Mouse (Mus musculus) stomach, embryonic 14.5 days (tissue): Measurements from ENCODE around the gene Uba52. TPM values are rescaled to one million over a fixed set of nuclear protein-coding genes. Genes with fewer than 3 reads are reported as not detected.

ENCODE experiments used
- ATAC-seq: fragments of 200-750 bp; cut with Nextera tagmentation; 2 replicates; pipeline ENCODE4 v1.8.0; 2017; ENCODE audit warnings: low read depth, moderate TSS enrichment; ENCODE audit not compliant: insufficient number of reproducible peaks, insufficient read depth, low FRiP score
- H3K27ac ChIP-seq: fragments of 300-500 bp; sonication (generic); 2 replicates; pipeline ENCODE4 v1.5.1; 2014; ENCODE audit warnings: mild to moderate bottlenecking, low read length, moderate library complexity, mixed read lengths
- H3K27me3 ChIP-seq: fragments of 300-500 bp; sonication (generic); 2 replicates; pipeline ENCODE4 v1.6.1; 2014; ENCODE audit warnings: low read length, control low read depth, mixed read lengths; ENCODE audit not compliant: control insufficient read depth, insufficient read depth
- H3K36me3 ChIP-seq: fragments of 300-500 bp; sonication (generic); 2 replicates; pipeline ENCODE4 v1.6.1; 2014; ENCODE audit warnings: mild to moderate bottlenecking, control low read depth, low read length, moderate library complexity, mixed read lengths; ENCODE audit not compliant: control insufficient read depth, insufficient read depth
- H3K4me1 ChIP-seq: fragments of 300-500 bp; sonication (generic); 2 replicates; pipeline ENCODE4 v1.6.1; 2014; ENCODE audit warnings: low read length, control low read depth, mixed read lengths; ENCODE audit not compliant: control insufficient read depth, insufficient read depth
- H3K4me2 ChIP-seq: fragments of 300-500 bp; sonication (generic); replicated peaks from 2 replicates; pipeline ENCODE4 v1.6.1; 2014; ENCODE audit warnings: low read depth, low read length, control low read depth
- H3K4me3 ChIP-seq: fragments of 300-500 bp; sonication (generic); 2 replicates; pipeline ENCODE4 v1.5.1; 2014; ENCODE audit warnings: low read depth, low read length, control low read depth
- H3K9ac ChIP-seq: fragments of 300-500 bp; sonication (generic); replicated peaks from 2 replicates; pipeline ENCODE4 v1.6.1; 2014; ENCODE audit warnings: low read depth, mild to moderate bottlenecking, control low read depth, low read length, moderate library complexity, mixed read lengths
- H3K9me3 ChIP-seq: fragments of 300-500 bp; sonication (generic); 2 replicates; pipeline ENCODE4 v1.6.1; 2016; ENCODE audit warnings: low read depth, low read length, control low read depth; ENCODE audit not compliant: control insufficient read depth
- WGBS: fragments of 180-500 bp; shearing (Covaris S2); extraction: QIAGEN DNeasy Blood & Tissue Kit; methylation state at CpG from one replicate; pipeline ENCODE4 v1.1.7; 2014; 5-methylcytosine and 5-hydroxymethylcytosine counted together
- polyA plus RNA-seq: library from polyadenylated mRNA; unstranded; fragments of >200 nt; fragmentation: Nextera tagmentation; extraction: Ambion mirVana; gene quantifications from 2 replicates; pipeline ENCODE4 v1.2.1, GENCODE M21; 2014

Gene Uba52
- polyA plus RNA-seq, 1 experiment from 2014 or later: 1,119 TPM

GRCm38 (mm10) chr8:70549412-70550184 is 39.0 kb upstream of the Uba52 start:
- no peak overlapping the region for H3K9ac ChIP-seq
- no peak overlapping the region for H3K27ac ChIP-seq
- no peaks in the 10 kb centered on the region for H3K36me3 ChIP-seq
- no peak overlapping the region for H3K4me2 ChIP-seq
- H3K9me3 ChIP-seq: no peaks in the 10 kb centered on the region
- H3K4me1 ChIP-seq: peaks cover 13% of the 10 kb centered on the region
- WGBS: 91% methylated on average over 10 of the region's 10 CpGs
- H3K4me3 ChIP-seq: no peak overlapping the region
- H3K27me3 ChIP-seq: no peaks in the 10 kb centered on the region
- no peak for ATAC-seq

- Histone ChIP-seq H3K9ac (no peak overlapping the region), H3K27ac (no peak overlapping the region), H3K36me3 (no peaks in the 10 kb centered on the region), H3K4me2 (no peak overlapping the region), H3K9me3 (no peaks in the 10 kb centered on the region), H3K27me3 (no peaks in the 10 kb centered on the region), H3K4me1 (peaks cover 3% of the 10 kb centered on the region; the same call in 1 of the 2 replicates), H3K4me3 (no peak overlapping the region)
- WGBS: 87% methylated on average over 6 of the region's 6 CpGs
- ATAC-seq: no peak
Observed at GRCm38 (mm10) chr8:70547762-70548161, 37.2 kb upstream of the Uba52 start.

GRCm38 (mm10) chr8:70546412-70546811 is 35.8 kb upstream of the Uba52 start:
- Histone ChIP-seq H3K36me3 (no peaks in the 10 kb centered on the region), H3K4me1 (0 out of 2 replicates have a peak, but pooled peaks cover 3% of the 10 kb centered on the region), H3K4me3 (no peak overlapping the region), H3K9me3 (no peaks in the 10 kb centered on the region), H3K27me3 (no peaks in the 10 kb centered on the region), H3K27ac (no peak overlapping the region), H3K4me2 (no peak overlapping the region), H3K9ac (no peak overlapping the region)
- 84% methylated on average over 4 of the region's 4 CpGs for WGBS
- ATAC-seq: no peak

GRCm38 (mm10) chr8:70544200-70544687 is 33.6 kb upstream of the Uba52 start:
- WGBS: 53% methylated on average over 6 of the region's 6 CpGs
- no peak overlapping the region for H3K27ac ChIP-seq

GRCm38 (mm10) chr8:70541081-70541480 is 30.5 kb upstream of the Uba52 start:
- H3K27ac ChIP-seq: no peak overlapping the region
- H3K4me2 ChIP-seq: peak overlapping the region; percentile 96
- peaks cover 9% of the 10 kb centered on the region; the same call in 1 of the 2 replicates for H3K36me3 ChIP-seq
- no peaks in the 10 kb centered on the region for H3K27me3 ChIP-seq
- no peak overlapping the region for H3K9ac ChIP-seq
- ATAC-seq: no peak
- peak overlapping the region; percentile 82; the same call in 1 of the 2 replicates for H3K4me3 ChIP-seq
- H3K9me3 ChIP-seq: no peaks in the 10 kb centered on the region
- peaks cover 20% of the 10 kb centered on the region for H3K4me1 ChIP-seq
- 81% methylated on average over 5 of the region's 5 CpGs for WGBS

More at GRCm38 (mm10) chr8:70544200-70544687, 33.6 kb upstream of the Uba52 start:
- Histone ChIP-seq H3K9me3 (no peaks in the 10 kb centered on the region), H3K9ac (no peak overlapping the region), H3K36me3 (no peaks in the 10 kb centered on the region), H3K4me3 (no peak overlapping the region), H3K4me1 (peaks cover 16% of the 10 kb centered on the region), H3K4me2 (no peak overlapping the region), H3K27me3 (no peaks in the 10 kb centered on the region)
- ATAC-seq: no peak

- peak overlapping the region; percentile 96 for H3K4me2 ChIP-seq
- H3K27me3 ChIP-seq: no peaks in the 10 kb centered on the region
- no peaks in the 10 kb centered on the region for H3K9me3 ChIP-seq
- WGBS: 36% methylated on average over 7 of the region's 7 CpGs
- H3K36me3 ChIP-seq: peaks cover 14% of the 10 kb centered on the region; the same call in 1 of the 2 replicates
- H3K4me3 ChIP-seq: peak overlapping the region; percentile 82
- no peak for ATAC-seq
- no peak overlapping the region for H3K27ac ChIP-seq
- peaks cover 20% of the 10 kb centered on the region for H3K4me1 ChIP-seq
- H3K9ac ChIP-seq: peak overlapping the region; percentile 73
Observed at GRCm38 (mm10) chr8:70540507-70541071, 30.0 kb upstream of the Uba52 start.

- ATAC-seq: no peak
- Histone ChIP-seq H3K36me3 (peaks cover 20% of the 10 kb centered on the region; the same call in 1 of the 2 replicates), H3K9me3 (no peaks in the 10 kb centered on the region), H3K27me3 (no peaks in the 10 kb centered on the region), H3K4me2 (peak overlapping the region; percentile 96), H3K9ac (peak overlapping the region; percentile 73), H3K4me1 (peaks cover 20% of the 10 kb centered on the region), H3K27ac (peak overlapping the region; percentile 86; the same call in 1 of the 2 replicates), H3K4me3 (peak overlapping the region; percentile 82)
- WGBS: 12% methylated on average over 4 of the region's 4 CpGs
Observed at GRCm38 (mm10) chr8:70540013-70540506, 29.5 kb upstream of the Uba52 start.

- under 1% methylated on average over 57 of the region's 58 CpGs for WGBS
- Histone ChIP-seq H3K9ac (peak within 1 kb of the TSS; percentile 73), H3K27ac (peak within 1 kb of the TSS; percentile 86), H3K27me3 (no peaks in the 10 kb centered on the region), H3K36me3 (peaks cover 27% of the 10 kb centered on the region; the same call in 1 of the 2 replicates), H3K4me3 (peak within 1 kb of the TSS; percentile 82), H3K4me1 (peaks cover 19% of the 10 kb centered on the region), H3K4me2 (peak within 1 kb of the TSS; percentile 96), H3K9me3 (no peaks in the 10 kb centered on the region)
- ATAC-seq: peak; percentile 92
Observed at GRCm38 (mm10) chr8:70539077-70539813, 28.6 kb upstream of the Uba52 start, which contains the start of gene Ell. Ell (plus strand) TSS chr8:70539457.
